Mouse (Mus musculus): ENCODE results near the gene Ring1. TPM values are rescaled to one million over a fixed set of nuclear protein-coding genes. Genes with fewer than 3 reads are reported as not detected.

Ring1 gene
- polyA plus RNA-seq, 1 experiment from 2014 or later, result 22.4 TPM

DNA sequence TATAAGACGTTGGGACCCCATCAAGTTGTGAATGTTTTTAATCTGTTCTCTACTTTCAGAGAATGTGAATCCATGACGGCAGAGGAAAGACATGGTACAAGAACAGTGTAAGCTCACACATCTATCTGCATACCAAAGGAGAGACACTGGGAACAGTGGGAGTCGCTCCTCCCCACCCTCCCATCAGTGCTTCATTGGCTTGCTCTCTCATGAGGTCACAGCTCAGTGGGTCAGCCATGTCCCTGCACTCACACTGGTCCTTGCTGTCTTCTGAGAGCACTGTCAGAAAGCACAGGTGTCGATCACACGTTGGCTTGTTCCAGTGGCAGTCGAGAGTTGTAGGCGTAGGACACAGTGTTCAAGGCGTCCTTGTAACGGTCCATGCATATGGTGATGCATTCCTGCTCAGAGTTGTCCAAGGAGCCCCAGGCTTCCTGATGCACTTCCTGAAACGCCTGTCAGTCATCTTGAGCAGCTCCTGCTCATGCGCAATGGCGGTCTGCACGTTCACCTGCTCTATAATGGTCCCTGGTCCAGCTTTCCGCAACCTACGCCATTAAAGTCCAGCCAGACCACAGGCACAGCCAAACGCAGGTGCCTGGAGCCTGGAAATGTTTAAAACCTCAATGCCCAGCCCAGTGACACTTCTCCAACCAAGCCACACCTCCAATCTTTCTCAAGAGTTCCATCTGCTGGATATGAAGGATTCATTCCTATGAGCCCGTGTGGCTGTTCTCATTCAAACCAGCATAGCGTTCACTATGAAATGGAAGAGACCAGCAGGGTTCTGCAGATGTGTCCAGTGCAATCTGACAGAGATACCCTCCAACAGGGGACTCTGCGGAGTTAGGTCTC lies 44.1 kb downstream of the Ring1 start:
- peak overlapping the region; percentile 55 for H3K4me2 ChIP-seq
- H3K27ac ChIP-seq (replicated peaks), result peak overlapping the region; percentile 65; the same call in 1 of the 2 replicates
- peaks cover 26% of the 10 kb centered on the region for H3K4me1 ChIP-seq (replicated peaks)
- peak overlapping the region; percentile 45; the same call in 1 of the 2 replicates for H3K9ac ChIP-seq
- H3K9me3 ChIP-seq, result no peaks in the 10 kb centered on the region
- H3K27me3 ChIP-seq, result peaks cover 52% of the 10 kb centered on the region
- H3K36me3 ChIP-seq, result no peaks in the 10 kb centered on the region
- ATAC-seq (ENCODE audit: low read depth), result peak; percentile 30; the same call in 1 of the 2 replicates
- H3K4me3 ChIP-seq, result no peak overlapping the region
- WGBS, result 81% methylated on average over 19 of the region's 19 CpGs

DNA sequence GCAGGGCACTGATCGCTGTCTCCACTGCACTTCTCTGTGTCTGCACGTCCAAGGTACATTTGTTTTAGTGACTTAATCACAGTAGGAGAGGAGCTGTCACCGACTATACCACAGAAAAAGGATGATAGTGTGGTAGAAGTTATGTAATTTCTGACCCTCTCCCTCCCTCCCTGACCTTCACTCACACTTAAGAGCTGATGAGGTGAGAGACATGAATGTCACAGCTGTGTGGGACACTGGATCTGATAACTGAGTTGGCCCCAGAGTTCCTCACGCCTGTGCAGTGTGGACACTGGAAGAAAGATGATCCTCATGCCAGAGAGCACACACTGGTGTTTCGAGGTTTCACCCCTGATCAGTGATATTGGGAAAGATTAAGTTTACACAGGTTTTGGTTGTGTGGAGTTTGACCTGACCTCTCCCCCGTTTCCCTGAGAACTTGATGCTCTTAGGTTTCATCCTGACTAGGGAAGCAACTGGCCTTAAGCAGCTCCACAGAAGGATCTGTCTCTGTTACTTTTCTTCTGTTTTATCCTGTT lies 44.9 kb downstream of the Ring1 start:
- no peaks in the 10 kb centered on the region for H3K36me3 ChIP-seq
- no peak overlapping the region for H3K9ac ChIP-seq
- no peak overlapping the region for H3K4me2 ChIP-seq
- no peak overlapping the region for H3K4me3 ChIP-seq
- no peak overlapping the region for H3K27ac ChIP-seq (replicated peaks)
- WGBS, result 84% methylated on average over 6 of the region's 6 CpGs
- no peaks in the 10 kb centered on the region for H3K9me3 ChIP-seq
- ATAC-seq (ENCODE audit: low read depth), result no peak
- H3K4me1 ChIP-seq (replicated peaks), result peaks cover 26% of the 10 kb centered on the region
- H3K27me3 ChIP-seq, result peaks cover 57% of the 10 kb centered on the region

DNA sequence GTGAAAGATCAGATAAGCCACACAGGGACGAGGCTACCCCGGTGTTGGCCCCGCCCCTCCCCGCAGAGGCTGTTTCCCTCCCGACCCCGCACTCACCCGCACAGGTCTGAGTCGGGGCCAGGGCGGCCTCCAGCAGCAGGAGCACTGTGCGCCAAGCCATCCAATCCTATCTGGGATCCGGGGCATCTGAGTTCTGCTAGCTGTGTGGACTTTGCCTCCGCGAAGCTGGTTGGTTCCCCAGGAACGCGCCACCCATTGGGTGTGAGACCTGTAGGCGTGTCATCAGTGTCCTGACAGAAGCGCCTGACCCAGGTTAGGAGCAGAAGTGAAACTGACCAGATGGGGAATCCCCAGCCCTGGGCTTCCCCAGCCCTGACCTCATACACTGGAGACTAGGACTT lies 45.8 kb downstream of the Ring1 start:
- no peaks in the 10 kb centered on the region for H3K9me3 ChIP-seq
- H3K27ac ChIP-seq (replicated peaks), result no peak overlapping the region
- peak overlapping the region; percentile 35 for H3K4me3 ChIP-seq
- H3K4me2 ChIP-seq, result peak overlapping the region; percentile 56
- 3% methylated on average over 17 of the region's 17 CpGs for WGBS
- no peak for ATAC-seq (ENCODE audit: low read depth)
- peaks cover 63% of the 10 kb centered on the region for H3K27me3 ChIP-seq
- H3K9ac ChIP-seq, result peak overlapping the region; percentile 49
- H3K36me3 ChIP-seq, result no peaks in the 10 kb centered on the region
- peaks cover 26% of the 10 kb centered on the region for H3K4me1 ChIP-seq (replicated peaks)

DNA sequence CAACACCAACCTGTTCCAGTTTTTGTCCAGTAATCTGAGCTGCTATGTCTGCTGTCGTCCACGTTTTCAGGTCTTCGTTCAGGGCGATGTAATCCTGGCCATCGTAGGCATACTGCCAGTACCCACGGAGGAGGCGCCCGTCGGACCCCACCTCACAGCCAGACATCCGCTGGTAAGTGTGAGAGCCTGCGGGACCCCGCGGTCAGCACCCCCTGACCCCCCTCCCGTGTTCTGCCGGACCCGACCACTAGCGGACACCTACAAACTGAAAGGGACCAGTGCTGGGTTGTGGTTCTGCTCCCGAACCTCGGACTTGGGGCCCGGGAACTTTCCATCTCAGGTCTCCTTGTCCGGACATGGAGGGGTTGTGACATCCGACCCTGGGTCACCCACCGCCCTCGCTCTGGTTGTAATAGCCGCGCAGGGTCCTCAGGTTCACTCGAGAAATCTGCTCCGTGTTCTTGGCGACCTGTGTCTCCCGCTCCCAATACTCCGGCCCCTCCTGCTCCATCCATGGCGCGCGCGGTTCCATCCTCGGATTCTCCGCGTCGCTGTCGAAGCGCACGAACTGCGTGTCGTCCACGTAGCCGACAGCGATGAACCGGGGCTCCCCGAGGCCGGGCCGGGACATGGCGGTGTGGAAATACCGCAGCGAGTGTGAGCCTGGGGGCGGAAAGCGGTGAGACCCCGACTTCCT lies 46.5 kb downstream of the Ring1 start:
- peak overlapping the region; percentile 35 for H3K4me3 ChIP-seq
- H3K27me3 ChIP-seq, result peaks cover 69% of the 10 kb centered on the region
- H3K4me1 ChIP-seq (replicated peaks), result peaks cover 26% of the 10 kb centered on the region
- peak overlapping the region; percentile 56 for H3K4me2 ChIP-seq
- H3K9me3 ChIP-seq, result no peaks in the 10 kb centered on the region
- WGBS, result 2% methylated on average over 57 of the region's 57 CpGs
- peak overlapping the region; percentile 49 for H3K9ac ChIP-seq
- no peaks in the 10 kb centered on the region for H3K36me3 ChIP-seq
- no peak for ATAC-seq (ENCODE audit: low read depth)
- no peak overlapping the region for H3K27ac ChIP-seq (replicated peaks)

DNA sequence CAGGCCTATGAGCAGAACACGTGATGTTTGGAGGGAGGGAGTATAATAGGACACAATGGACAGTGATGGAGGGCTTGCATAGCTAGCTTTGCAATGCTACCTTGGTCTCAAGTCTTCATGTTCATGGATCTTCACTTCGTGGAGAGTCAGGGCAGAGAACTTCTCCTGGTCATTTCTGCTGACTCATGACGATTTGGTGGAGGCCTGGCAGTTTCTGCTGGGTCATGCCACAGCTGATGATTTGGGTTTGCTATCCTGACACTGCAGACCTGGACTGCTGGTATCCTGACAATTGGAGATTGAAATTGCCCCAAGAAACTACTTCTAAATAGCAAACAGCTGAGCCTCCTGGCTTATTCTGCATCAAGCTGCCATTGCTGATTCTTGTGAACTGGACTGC lies 50.9 kb downstream of the Ring1 start:
- no peak overlapping the region for H3K9ac ChIP-seq
- no peak overlapping the region for H3K4me2 ChIP-seq
- no peak for ATAC-seq (ENCODE audit: low read depth)
- 64% methylated on average over 3 of the region's 3 CpGs for WGBS
- H3K9me3 ChIP-seq, result no peaks in the 10 kb centered on the region
- H3K27ac ChIP-seq (replicated peaks), result no peak overlapping the region
- H3K4me1 ChIP-seq (replicated peaks), result peaks cover 10% of the 10 kb centered on the region
- H3K27me3 ChIP-seq, result peaks cover 53% of the 10 kb centered on the region
- H3K4me3 ChIP-seq, result no peak overlapping the region
- H3K36me3 ChIP-seq, result no peaks in the 10 kb centered on the region

DNA sequence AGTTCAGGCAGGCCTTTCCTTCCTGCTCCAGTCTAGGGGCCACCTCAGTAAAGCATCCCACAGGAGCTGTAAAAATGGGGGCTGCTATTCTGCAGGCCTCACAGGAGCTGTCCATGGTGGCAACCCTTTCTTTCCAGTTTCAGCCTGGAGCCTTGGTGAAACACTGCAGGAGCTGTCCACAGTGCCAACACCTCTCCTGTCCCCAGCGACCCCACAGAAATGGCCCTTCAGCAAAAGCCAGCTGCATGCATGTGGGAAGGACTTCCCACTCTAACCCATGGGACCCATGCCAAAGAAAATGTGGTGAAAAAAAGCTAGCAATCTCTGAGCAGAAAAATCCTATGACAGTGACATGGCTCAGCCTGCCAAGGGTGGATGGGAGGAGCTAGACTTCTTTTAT lies 51.8 kb downstream of the Ring1 start:
- 0 out of 2 replicates have a peak, but pooled peaks cover 1% of the 10 kb centered on the region for H3K4me1 ChIP-seq (replicated peaks)
- no peak for ATAC-seq (ENCODE audit: low read depth)
- no peak overlapping the region for H3K27ac ChIP-seq (replicated peaks)
- H3K4me3 ChIP-seq, result no peak overlapping the region
- no peaks in the 10 kb centered on the region for H3K9me3 ChIP-seq
- H3K27me3 ChIP-seq, result peaks cover 45% of the 10 kb centered on the region
- H3K36me3 ChIP-seq, result no peaks in the 10 kb centered on the region
- WGBS, result 14% methylated on average over 1 of the region's 1 CpGs
- no peak overlapping the region for H3K9ac ChIP-seq
- H3K4me2 ChIP-seq, result no peak overlapping the region

MicroRNAs within 50 kb of the gene (microRNA counts, 519-probe panel; counts per million panel counts)
- 4,544 counts per million, percentile 77 among the panel's probes with 10 or more counts for microRNA mmu-miR-219

Small RNA genes within 50 kb of the gene (microRNA-seq; reads per million reads assigned to microRNA genes)
- gene Mir219a-1 (not detected), gene Mir219c (not detected)

Other genes with a start within 250 kb of the Ring1 start
- gene Angptl4, start 242.8 kb downstream of the Ring1 start, polyA plus RNA-seq (2015; fragmentation: Nextera tagmentation; extraction: Ambion mirVana), result 22.8 and 24.5 TPM in 2 replicates
- gene Kank3, start 214.2 kb downstream of the Ring1 start, polyA plus RNA-seq (2015; fragmentation: Nextera tagmentation; extraction: Ambion mirVana), result 36.2 and 40.3 TPM in 2 replicates
- 530 and 625 TPM in 2 replicates for gene Rps28, start 200.1 kb downstream of the Ring1 start, polyA plus RNA-seq (2015; fragmentation: Nextera tagmentation; extraction: Ambion mirVana)
- gene Ndufa7, start 200.1 kb downstream of the Ring1 start, polyA plus RNA-seq (2015; fragmentation: Nextera tagmentation; extraction: Ambion mirVana), result 558 and 559 TPM in 2 replicates
- gene Cd320, start 181.6 kb downstream of the Ring1 start, polyA plus RNA-seq (2015; fragmentation: Nextera tagmentation; extraction: Ambion mirVana), result 52.7 and 57.4 TPM in 2 replicates
- not detected in 2 replicates for gene Gm7029, start 150.8 kb downstream of the Ring1 start, polyA plus RNA-seq (2015; fragmentation: Nextera tagmentation; extraction: Ambion mirVana)
- gene Kifc1, start 134.0 kb downstream of the Ring1 start, polyA plus RNA-seq (2015; fragmentation: Nextera tagmentation; extraction: Ambion mirVana), result 1.2 and 2.5 TPM in 2 replicates
- gene Platr17, start 119.5 kb downstream of the Ring1 start, polyA plus RNA-seq (2015; fragmentation: Nextera tagmentation; extraction: Ambion mirVana), result 0.43 TPM in 1 of 2 replicates, not detected in the other
- gene Daxx, start 115.3 kb downstream of the Ring1 start, polyA plus RNA-seq (2015; fragmentation: Nextera tagmentation; extraction: Ambion mirVana), result 51.0 TPM in 2 replicates
- 30.4 and 31.1 TPM in 2 replicates for gene Tapbp, start 108.8 kb downstream of the Ring1 start, polyA plus RNA-seq (2015; fragmentation: Nextera tagmentation; extraction: Ambion mirVana)
- 17.3 and 17.7 TPM in 2 replicates for gene Zbtb22, start 108.8 kb downstream of the Ring1 start, polyA plus RNA-seq (2015; fragmentation: Nextera tagmentation; extraction: Ambion mirVana)
- 59.5 and 64.7 TPM in 2 replicates for gene Rgl2, start 95.1 kb downstream of the Ring1 start, polyA plus RNA-seq (2015; fragmentation: Nextera tagmentation; extraction: Ambion mirVana)
- gene Pfdn6, start 84.3 kb downstream of the Ring1 start, polyA plus RNA-seq (2015; fragmentation: Nextera tagmentation; extraction: Ambion mirVana), result 178 and 182 TPM in 2 replicates
- 26.9 and 27.6 TPM in 2 replicates for gene Wdr46, start 84.0 kb downstream of the Ring1 start, polyA plus RNA-seq (2015; fragmentation: Nextera tagmentation; extraction: Ambion mirVana)
- gene B3galt4, start 73.2 kb downstream of the Ring1 start, polyA plus RNA-seq (2015; fragmentation: Nextera tagmentation; extraction: Ambion mirVana), result 10.8 and 11.7 TPM in 2 replicates
- gene Vps52, start 68.9 kb downstream of the Ring1 start, polyA plus RNA-seq (2015; fragmentation: Nextera tagmentation; extraction: Ambion mirVana), result 63.5 and 67.5 TPM in 2 replicates
- gene Rps18, start 68.7 kb downstream of the Ring1 start, polyA plus RNA-seq (2015; fragmentation: Nextera tagmentation; extraction: Ambion mirVana), result 912 and 939 TPM in 2 replicates
- 11.9 and 13.3 TPM in 2 replicates for gene H2-K1, start 24.3 kb downstream of the Ring1 start, polyA plus RNA-seq (2015; fragmentation: Nextera tagmentation; extraction: Ambion mirVana)
- 61.7 and 65.0 TPM in 2 replicates for gene H2-Ke6, start 3.4 kb upstream of the Ring1 start, polyA plus RNA-seq (2015; fragmentation: Nextera tagmentation; extraction: Ambion mirVana)
- 158 and 161 TPM in 2 replicates for gene Slc39a7, start 7.0 kb upstream of the Ring1 start, polyA plus RNA-seq (2015; fragmentation: Nextera tagmentation; extraction: Ambion mirVana)
- gene Rxrb, start 7.1 kb upstream of the Ring1 start, polyA plus RNA-seq (2015; fragmentation: Nextera tagmentation; extraction: Ambion mirVana), result 57.4 and 57.5 TPM in 2 replicates
- 4.5 and 4.7 TPM in 2 replicates for gene Col11a2, start 14.8 kb upstream of the Ring1 start, polyA plus RNA-seq (2015; fragmentation: Nextera tagmentation; extraction: Ambion mirVana)
- gene H2-Oa, start 67.7 kb upstream of the Ring1 start, polyA plus RNA-seq (2015; fragmentation: Nextera tagmentation; extraction: Ambion mirVana), result 0.24 and 0.41 TPM in 2 replicates
- 16.0 and 17.7 TPM in 2 replicates for gene H2-DMa, start 94.9 kb upstream of the Ring1 start, polyA plus RNA-seq (2015; fragmentation: Nextera tagmentation; extraction: Ambion mirVana)
- gene Brd2, start 98.0 kb upstream of the Ring1 start, polyA plus RNA-seq (2015; fragmentation: Nextera tagmentation; extraction: Ambion mirVana), result 137 and 167 TPM in 2 replicates
- gene H2-DMb2, start 118.6 kb upstream of the Ring1 start, polyA plus RNA-seq (2015; fragmentation: Nextera tagmentation; extraction: Ambion mirVana), result not detected in 2 replicates
- not detected in 2 replicates for gene H2-DMb1, start 128.4 kb upstream of the Ring1 start, polyA plus RNA-seq (2015; fragmentation: Nextera tagmentation; extraction: Ambion mirVana)
- gene Tap1, start 162.9 kb upstream of the Ring1 start, polyA plus RNA-seq (2015; fragmentation: Nextera tagmentation; extraction: Ambion mirVana), result 0.60 and 1.4 TPM in 2 replicates
- 0.98 and 1.2 TPM in 2 replicates for gene Psmb9, start 163.1 kb upstream of the Ring1 start, polyA plus RNA-seq (2015; fragmentation: Nextera tagmentation; extraction: Ambion mirVana)
- 2.6 and 3.5 TPM in 2 replicates for gene Psmb8, start 173.0 kb upstream of the Ring1 start, polyA plus RNA-seq (2015; fragmentation: Nextera tagmentation; extraction: Ambion mirVana)
- 0.95 and 1.5 TPM in 2 replicates for gene Tap2, start 178.8 kb upstream of the Ring1 start, polyA plus RNA-seq (2015; fragmentation: Nextera tagmentation; extraction: Ambion mirVana)
- not detected in 2 replicates for gene H2-Ob, start 214.2 kb upstream of the Ring1 start, polyA plus RNA-seq (2015; fragmentation: Nextera tagmentation; extraction: Ambion mirVana)
- 1.2 and 2.3 TPM in 2 replicates for gene H2-Ab1, start 233.0 kb upstream of the Ring1 start, polyA plus RNA-seq (2015; fragmentation: Nextera tagmentation; extraction: Ambion mirVana)

All from neural tube, embryonic 13.5 days (tissue).